Mouse (Mus musculus) neural tube, embryonic 11.5 days (tissue): ENCODE measurements at regions not wholly inside any gene's neighbourhood (a gene's known extent, or its start where the extent isn't known, plus 50 kb on each side); places are given as distances from the start of the nearest gene placed in this dataset.
A peak's percentile ranks its signal among the peaks of the same experiment; 100 is the strongest.

Experiments used
- ATAC-seq: fragments of 200-750 bp; cut with Nextera tagmentation; 2 replicates; pipeline ENCODE4 v1.8.0; 2017; ENCODE audit warnings: moderate number of reproducible peaks, mild to moderate bottlenecking, moderate TSS enrichment, moderate library complexity; ENCODE audit not compliant: insufficient read depth, low FRiP score, low TSS enrichment
- DNase-seq: peaks from one replicate; pipeline ENCODE4 v3.0.0-alpha.2; 2015; ENCODE audit warnings: low spot score
- H3K27ac ChIP-seq: fragments of 300-500 bp; sonication (generic); 2 replicates; pipeline ENCODE4 v1.5.1; 2014; ENCODE audit warnings: low read depth, mild to moderate bottlenecking, low read length
- H3K27me3 ChIP-seq: fragments of 300-500 bp; sonication (generic); 2 replicates; pipeline ENCODE4 v1.6.1; 2014; ENCODE audit warnings: mild to moderate bottlenecking, low read length, mixed read lengths; ENCODE audit not compliant: control insufficient read depth, insufficient read depth
- H3K36me3 ChIP-seq: fragments of 300-500 bp; sonication (generic); 2 replicates; pipeline ENCODE4 v1.6.1; 2014; ENCODE audit warnings: mild to moderate bottlenecking, low read length, moderate library complexity, mixed read lengths; ENCODE audit not compliant: control insufficient read depth, insufficient read depth
- H3K4me1 ChIP-seq: fragments of 300-500 bp; sonication (generic); 2 replicates; pipeline ENCODE4 v1.6.1; 2014; ENCODE audit warnings: low read length, mixed read lengths; ENCODE audit not compliant: control insufficient read depth, insufficient read depth
- H3K4me2 ChIP-seq: fragments of 300-500 bp; sonication (generic); 2 replicates; pipeline ENCODE4 v1.6.1; 2014; ENCODE audit warnings: low read depth, mild to moderate bottlenecking, moderate library complexity
- H3K4me3 ChIP-seq: fragments of 300-500 bp; sonication (generic); 2 replicates; pipeline ENCODE4 v1.5.1; 2014; ENCODE audit warnings: low read depth, low read length
- H3K9ac ChIP-seq: fragments of 300-500 bp; sonication (generic); 2 replicates; pipeline ENCODE4 v1.6.1; 2014; ENCODE audit warnings: mild to moderate bottlenecking, low read length
- H3K9me3 ChIP-seq: fragments of 300-500 bp; sonication (generic); 2 replicates; pipeline ENCODE4 v1.6.1; 2016; ENCODE audit warnings: low read length; ENCODE audit not compliant: control insufficient read depth
- WGBS: fragments of 180-500 bp; shearing (Covaris S2); extraction: QIAGEN DNeasy Blood & Tissue Kit; methylation state at CpG from one replicate; pipeline ENCODE4 v1.1.7; 2014; 5-methylcytosine and 5-hydroxymethylcytosine counted together

GRCm38 (mm10) chrX:12942451-12942850 is 128.8 kb upstream of the Usp9x start:
- no peaks in the 10 kb centered on the region for H3K9me3 ChIP-seq
- DNase-seq, result no peak
- ATAC-seq, result no peak
- WGBS, result 92% methylated on average over 5 of the region's 5 CpGs
- no peak overlapping the region for H3K27ac ChIP-seq
- no peak overlapping the region for H3K4me2 ChIP-seq
- H3K9ac ChIP-seq, result no peak overlapping the region
- H3K36me3 ChIP-seq, result no peaks in the 10 kb centered on the region
- H3K27me3 ChIP-seq, result no peaks in the 10 kb centered on the region
- H3K4me3 ChIP-seq, result no peak overlapping the region
- no peaks in the 10 kb centered on the region for H3K4me1 ChIP-seq

GRCm38 (mm10) chrX:12936406-12937172 is 134.7 kb upstream of the Usp9x start:
- H3K9ac ChIP-seq, result peak overlapping the region; percentile 59
- DNase-seq (peak; percentile 51), ATAC-seq (peak; percentile 61; the same call in 1 of the 2 replicates)
- peak overlapping the region; percentile 49 for H3K4me2 ChIP-seq
- H3K27me3 ChIP-seq, result no peaks in the 10 kb centered on the region
- H3K36me3 ChIP-seq, result no peaks in the 10 kb centered on the region
- peak overlapping the region; percentile 35 for H3K4me3 ChIP-seq
- H3K4me1 ChIP-seq, result no peaks in the 10 kb centered on the region
- H3K9me3 ChIP-seq, result no peaks in the 10 kb centered on the region
- no peak overlapping the region for H3K27ac ChIP-seq
- WGBS, result 19% methylated on average over 43 of the region's 43 CpGs

- no peak overlapping the region for H3K4me2 ChIP-seq
- no peak overlapping the region for H3K27ac ChIP-seq
- H3K4me1 ChIP-seq, result no peaks in the 10 kb centered on the region
- DNase-seq (no peak), ATAC-seq (no peak)
- no peaks in the 10 kb centered on the region for H3K9me3 ChIP-seq
- 86% methylated on average over 4 of the region's 4 CpGs for WGBS
- no peaks in the 10 kb centered on the region for H3K27me3 ChIP-seq
- H3K4me3 ChIP-seq, result no peak overlapping the region
- H3K36me3 ChIP-seq, result no peaks in the 10 kb centered on the region
- no peak overlapping the region for H3K9ac ChIP-seq
These were observed 137.9 kb upstream of the Usp9x start for GRCm38 (mm10) chrX:12933294-12933807.

GRCm38 (mm10) chrX:12930242-12930641 is 141.1 kb upstream of the Usp9x start:
- Histone ChIP-seq H3K27ac (no peak overlapping the region), H3K9me3 (no peaks in the 10 kb centered on the region), H3K27me3 (no peaks in the 10 kb centered on the region), H3K9ac (no peak overlapping the region), H3K4me3 (no peak overlapping the region), H3K4me2 (no peak overlapping the region), H3K36me3 (no peaks in the 10 kb centered on the region), H3K4me1 (no peaks in the 10 kb centered on the region)
- ATAC-seq (no peak), DNase-seq (no peak)
- 71% methylated on average over 2 of the region's 2 CpGs for WGBS

GRCm38 (mm10) chrX:12927797-12928589 is 143.3 kb upstream of the Usp9x start:
- DNase-seq (peak; percentile 9), ATAC-seq (no peak)
- H3K4me3 ChIP-seq, result no peak overlapping the region
- no peaks in the 10 kb centered on the region for H3K4me1 ChIP-seq
- no peaks in the 10 kb centered on the region for H3K27me3 ChIP-seq
- H3K9me3 ChIP-seq, result no peaks in the 10 kb centered on the region
- 60% methylated on average over 11 of the region's 11 CpGs for WGBS
- H3K27ac ChIP-seq, result no peak overlapping the region
- no peaks in the 10 kb centered on the region for H3K36me3 ChIP-seq
- H3K4me2 ChIP-seq, result no peak overlapping the region
- H3K9ac ChIP-seq, result no peak overlapping the region

GRCm38 (mm10) chrX:12924705-12925644 is 146.3 kb upstream of the Usp9x start:
- Histone ChIP-seq H3K4me3 (no peak overlapping the region), H3K4me2 (no peak overlapping the region), H3K27ac (no peak overlapping the region), H3K4me1 (no peaks in the 10 kb centered on the region), H3K27me3 (no peaks in the 10 kb centered on the region), H3K9me3 (no peaks in the 10 kb centered on the region), H3K9ac (no peak overlapping the region), H3K36me3 (no peaks in the 10 kb centered on the region)
- ATAC-seq (no peak), DNase-seq (no peak)
- WGBS, result 78% methylated on average over 10 of the region's 10 CpGs

- no peak overlapping the region for H3K9ac ChIP-seq
- DNase-seq (no peak), ATAC-seq (no peak)
- WGBS, result 19% methylated on average over 3 of the region's 3 CpGs
- H3K4me1 ChIP-seq, result no peaks in the 10 kb centered on the region
- no peak overlapping the region for H3K4me3 ChIP-seq
- H3K27ac ChIP-seq, result no peak overlapping the region
- H3K9me3 ChIP-seq, result no peaks in the 10 kb centered on the region; the same call in 1 of the 2 replicates
- H3K36me3 ChIP-seq, result no peaks in the 10 kb centered on the region
- no peak overlapping the region for H3K4me2 ChIP-seq
- no peaks in the 10 kb centered on the region for H3K27me3 ChIP-seq
These were observed 151.7 kb upstream of the Usp9x start for GRCm38 (mm10) chrX:12919576-12919975.

- Histone ChIP-seq H3K9me3 (no peaks in the 10 kb centered on the region; the same call in 1 of the 2 replicates), H3K27me3 (no peaks in the 10 kb centered on the region), H3K4me3 (no peak overlapping the region), H3K36me3 (no peaks in the 10 kb centered on the region), H3K9ac (no peak overlapping the region), H3K4me2 (no peak overlapping the region; the same call in 1 of the 2 replicates), H3K4me1 (no peaks in the 10 kb centered on the region), H3K27ac (no peak overlapping the region)
- WGBS, result 28% methylated on average over 13 of the region's 13 CpGs
- DNase-seq (peak; percentile 25), ATAC-seq (no peak)
These were observed 154.2 kb upstream of the Usp9x start for GRCm38 (mm10) chrX:12917105-12917504.
